Mouse (Mus musculus): ENCODE measurements at regions not wholly inside any gene's neighbourhood (a gene's known extent, or its start where the extent isn't known, plus 50 kb on each side); places are given as distances from the start of the nearest gene placed in this dataset.

DNA sequence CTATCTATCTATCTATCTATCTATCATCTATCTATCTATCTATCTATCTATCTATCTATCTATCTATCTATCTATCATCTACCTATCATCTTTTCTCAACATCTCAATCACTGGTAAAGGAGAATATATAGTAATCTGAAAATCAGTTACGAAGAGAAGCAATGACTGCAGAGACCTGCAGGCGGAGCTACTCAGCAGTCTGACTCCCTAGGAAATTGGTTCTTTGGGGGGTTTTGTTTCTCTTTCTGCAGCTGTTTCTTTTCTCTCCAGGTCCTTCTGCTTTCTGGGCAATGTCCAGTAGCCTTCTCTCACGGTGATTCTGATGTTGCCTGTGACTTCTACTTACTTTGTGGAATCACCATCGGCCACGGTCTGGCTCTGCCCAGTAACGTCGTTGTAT, 73.6 kb upstream of the Shisa3 start:
- TF ChIP-seq CTCF (IDR thresholded peaks at IDR 0.05; ENCODE audit: low read depth) (no peak), EP300 (IDR thresholded peaks at IDR 0.05; ENCODE audit: low read depth) (no peak)
